ENCODE assay signal across 9 mouse cellular contexts in genomic region chr9:15710821-15711565, GRCm38 (mm10). TPM values are rescaled to one million over a fixed set of nuclear protein-coding genes. Genes with fewer than 3 reads are reported as not detected.
A peak's percentile ranks its signal among the peaks of the same experiment; 100 is the strongest.
DNase-seq lines count a peak whose midpoint lies in the region; ATAC-seq and TF ChIP-seq lines count a peak whose summit lies in the region.
"Had no signal": no experiment of that assay in that cellular context is flagged by ENCODE, and none has a peak within 500 bp of the region (broad histone marks: within the 10 kb centered on the region; RNA-seq: fewer than 3 reads in every experiment).

No protein-coding gene starts in this region.

- no peak for TF ChIP-seq POLR2A in myocyte (IDR thresholded peaks at IDR 0.05; ENCODE audit: insufficient read length, low read depth)

- no peaks in the 10 kb centered on the region for H3K9me3 ChIP-seq in kidney, embryonic 15.5 days (replicated peaks)
- H3K9me3 ChIP-seq in embryonic facial prominence, embryonic 15.5 days (replicated peaks) = no peaks in the 10 kb centered on the region
- H3K9me3 ChIP-seq in hindbrain, embryonic 15.5 days = no peaks in the 10 kb centered on the region

- H3K9ac ChIP-seq in kidney, embryonic 15.5 days = no peak overlapping the region
- no peak overlapping the region for H3K9ac ChIP-seq in embryonic facial prominence, embryonic 15.5 days
- no peak overlapping the region for H3K9ac ChIP-seq in hindbrain, embryonic 15.5 days

- H3K27me3 ChIP-seq in kidney, embryonic 15.5 days = no peaks in the 10 kb centered on the region
- no peaks in the 10 kb centered on the region for H3K27me3 ChIP-seq in embryonic facial prominence, embryonic 15.5 days
- no peaks in the 10 kb centered on the region for H3K27me3 ChIP-seq in hindbrain, embryonic 15.5 days
- H3K27me3 ChIP-seq in myocyte (ENCODE audit: control insufficient read depth, insufficient read depth, insufficient read length) = no peaks in the 10 kb centered on the region

- peak overlapping the region; percentile 74; the same call in 1 of the 2 replicates for H3K4me3 ChIP-seq in kidney, embryonic 15.5 days (replicated peaks)
- peak overlapping the region; percentile 73; the same call in 1 of the 2 replicates for H3K4me3 ChIP-seq in embryonic facial prominence, embryonic 15.5 days (replicated peaks)
- peak overlapping the region; percentile 63 for H3K4me3 ChIP-seq in hindbrain, embryonic 15.5 days
- peak overlapping the region; percentile 40 for H3K4me3 ChIP-seq in myocyte

- H3K4me1 ChIP-seq in kidney, embryonic 15.5 days = peaks cover 39% of the 10 kb centered on the region
- H3K4me1 ChIP-seq in embryonic facial prominence, embryonic 15.5 days = peaks cover 17% of the 10 kb centered on the region
- peaks cover 23% of the 10 kb centered on the region for H3K4me1 ChIP-seq in hindbrain, embryonic 15.5 days (replicated peaks)

- ATAC-seq in kidney, embryonic 15.5 days (replicated peaks; ENCODE audit: low FRiP score) = no peak
- ATAC-seq in embryonic facial prominence, embryonic 15.5 days (ENCODE audit: insufficient number of reproducible peaks, low FRiP score, low TSS enrichment, low read depth) = no peak
- no peak for ATAC-seq in hindbrain, embryonic 15.5 days (ENCODE audit: low FRiP score, low read depth)
- ATAC-seq in cerebellum, adult (ENCODE audit: insufficient number of reproducible peaks, low FRiP score, low TSS enrichment) = no peak

- no peak overlapping the region for H3K27ac ChIP-seq in kidney, embryonic 15.5 days
- H3K27ac ChIP-seq in embryonic facial prominence, embryonic 15.5 days (replicated peaks) = no peak overlapping the region
- H3K27ac ChIP-seq in hindbrain, embryonic 15.5 days (replicated peaks) = no peak overlapping the region

- no peaks in the 10 kb centered on the region for H3K36me3 ChIP-seq in kidney, embryonic 15.5 days
- no peaks in the 10 kb centered on the region for H3K36me3 ChIP-seq in embryonic facial prominence, embryonic 15.5 days
- H3K36me3 ChIP-seq in hindbrain, embryonic 15.5 days = no peaks in the 10 kb centered on the region
- no peaks in the 10 kb centered on the region for H3K36me3 ChIP-seq in myocyte (ENCODE audit: control insufficient read depth, insufficient read depth)

- 83% methylated on average over 13 of the region's 13 CpGs for WGBS in kidney, embryonic 15.5 days
- WGBS in embryonic facial prominence, embryonic 15.5 days = 92% methylated on average over 13 of the region's 13 CpGs
- WGBS in hindbrain, embryonic 15.5 days = 85% methylated on average over 13 of the region's 13 CpGs

- H3K4me2 ChIP-seq in kidney, embryonic 15.5 days = peak overlapping the region; percentile 82
- peak overlapping the region; percentile 56 for H3K4me2 ChIP-seq in embryonic facial prominence, embryonic 15.5 days (replicated peaks)
- peak overlapping the region; percentile 68 for H3K4me2 ChIP-seq in hindbrain, embryonic 15.5 days
- peak overlapping the region; percentile 83 for H3K4me2 ChIP-seq in myocyte (ENCODE audit: low read depth)

- no peaks in the 10 kb centered on the region for H3K79me2 ChIP-seq in myocyte (ENCODE audit: control insufficient read depth, insufficient read depth)

- H3ac ChIP-seq in myocyte (ENCODE audit: control insufficient read depth, insufficient read length) = no peak overlapping the region

- no peak for DNase-seq in kidney, postnatal 25 days
- DNase-seq in ovary, postnatal 14 days (ENCODE audit: low spot score) = no peak
- DNase-seq in ovary, postnatal 10 days (ENCODE audit: low spot score) = no peak
- DNase-seq: thymus, postnatal 36 days had no signal

TF ChIP-seq in myocyte, 11 proteins besides CTCF, POLR2A, EP300 and RAD21:
- TF ChIP-seq TCF12 (IDR thresholded peaks at IDR 0.05; ENCODE audit: insufficient read depth, poor library complexity, severe bottlenecking) = no peak
- no peak for TF ChIP-seq MYOD1 (IDR thresholded peaks at IDR 0.05; ENCODE audit: control insufficient read depth in 1 of 3, insufficient read length in 2 of 3, low read depth in 2 of 3)
- no peak for TF ChIP-seq MYOG (IDR thresholded peaks at IDR 0.05; ENCODE audit: control insufficient read depth in 1 of 3, insufficient read depth in 1 of 3, insufficient read length in 2 of 3, low read depth in 2 of 3)
- no peak for TF ChIP-seq CEBPB (IDR thresholded peaks at IDR 0.05; ENCODE audit: insufficient read depth, poor library complexity, severe bottlenecking)
- TF ChIP-seq MAX (IDR thresholded peaks at IDR 0.05; ENCODE audit: low read depth) = no peak
- no peak for TF ChIP-seq TCF3 (IDR thresholded peaks at IDR 0.05; ENCODE audit: insufficient read length, low read depth)
- no peak for TF ChIP-seq SRF (IDR thresholded peaks at IDR 0.05; ENCODE audit: control insufficient read depth, insufficient read length, low read depth)
- no peak for TF ChIP-seq REST (IDR thresholded peaks at IDR 0.05; ENCODE audit: insufficient read depth, insufficient read length)
- TF ChIP-seq E2F4 (IDR thresholded peaks at IDR 0.05; ENCODE audit: insufficient read depth) = no peak
- TF ChIP-seq POLR2AphosphoS2 (IDR thresholded peaks at IDR 0.05; ENCODE audit: insufficient read length, low read depth) = no peak
- no peak for TF ChIP-seq USF1 (IDR thresholded peaks at IDR 0.05; ENCODE audit: low read depth)

RNA-seq across cellular contexts. Expression of gene Slc36a4, which starts 1.5 kb away (rescaled TPM):
- 15.0 and 15.2 TPM in 2 replicates for polyA plus RNA-seq in kidney, embryonic 15.5 days (2015; fragmentation: Nextera tagmentation; extraction: Ambion mirVana)
- polyA plus RNA-seq in embryonic facial prominence, embryonic 15.5 days (2015; fragmentation: Nextera tagmentation; extraction: Ambion mirVana) = 16.6 and 16.9 TPM in 2 replicates
- 26.9 and 30.5 TPM in 2 replicates for polyA plus RNA-seq in hindbrain, embryonic 15.5 days (2015; fragmentation: Nextera tagmentation; extraction: Ambion mirVana)
- 2.6 TPM for polyA plus RNA-seq in myocyte (2012; fragmentation: generic; extraction: Trizol)
